Mouse (Mus musculus): ENCODE measurements around the gene Masp1. TPM values are rescaled to one million over a fixed set of nuclear protein-coding genes. Genes with fewer than 3 reads are reported as not detected.

Gene Masp1
- total RNA-seq, 1 experiment = 2.8 TPM

DNA sequence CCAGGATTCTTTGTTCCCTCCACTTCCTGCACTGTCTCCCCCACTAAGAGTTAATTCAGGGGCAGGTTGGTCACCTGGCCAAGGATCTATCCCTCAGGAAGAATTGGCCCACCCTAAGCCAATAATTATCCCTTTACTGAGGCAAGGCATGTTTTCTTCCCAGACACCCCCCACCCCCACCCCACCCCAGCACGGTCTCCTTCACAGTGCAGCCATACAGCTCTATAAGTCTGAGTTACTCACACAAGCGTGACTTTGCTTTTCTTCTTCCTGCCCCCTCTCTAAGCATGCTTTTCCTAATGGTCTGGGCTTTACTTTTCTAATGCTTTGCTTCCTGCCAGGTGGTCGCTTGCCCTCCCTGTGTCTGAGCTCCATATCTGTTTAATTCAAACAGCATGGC is 118.7 kb downstream of the Masp1 start:
- TF ChIP-seq ZNF384 (IDR thresholded peaks at IDR 0.05; ENCODE audit: low read depth, low read length) (no peak), CHD2 (IDR thresholded peaks at IDR 0.05; ENCODE audit: low read depth, low read length) (no peak)
- no peak overlapping the region for H3K9ac ChIP-seq (ENCODE audit: insufficient read depth, low read depth, low read length, poor library complexity, severe bottlenecking)
- H3K27ac ChIP-seq (ENCODE audit: insufficient read depth, low read depth, low read length, poor library complexity, severe bottlenecking) = no peak overlapping the region
- no peak for DNase-seq (ENCODE audit: low read depth, low spot score)
- no peaks in the 10 kb centered on the region for H3K36me3 ChIP-seq (ENCODE audit: control insufficient read depth, insufficient read depth, low read length, poor library complexity, severe bottlenecking)
- H3K4me1 ChIP-seq (ENCODE audit: control insufficient read depth in 2 of 2, insufficient read depth in 2 of 2, low read length in 2 of 2, poor library complexity in 1 of 2) = no peaks in the 10 kb centered on the region
- H3K4me3 ChIP-seq (ENCODE audit: insufficient read depth in 1 of 2, low read depth in 1 of 2, low read length in 2 of 2, poor library complexity in 1 of 2, severe bottlenecking in 1 of 2) = no peak overlapping the region
- no peaks in the 10 kb centered on the region for H3K9me3 ChIP-seq (ENCODE audit: control insufficient read depth, insufficient read depth, low read depth, low read length)
- in situ Hi-C loops (cut with MboI; ENCODE audit: low sequenced_read_pairs in 2 of 2, unreplicated experiment in 2 of 2) = loop anchor here in 1 of 2 experiments (25.0 kb wide), 1 partner anchor 240 kb away; no protein-coding TSS in a partner anchor

DNA sequence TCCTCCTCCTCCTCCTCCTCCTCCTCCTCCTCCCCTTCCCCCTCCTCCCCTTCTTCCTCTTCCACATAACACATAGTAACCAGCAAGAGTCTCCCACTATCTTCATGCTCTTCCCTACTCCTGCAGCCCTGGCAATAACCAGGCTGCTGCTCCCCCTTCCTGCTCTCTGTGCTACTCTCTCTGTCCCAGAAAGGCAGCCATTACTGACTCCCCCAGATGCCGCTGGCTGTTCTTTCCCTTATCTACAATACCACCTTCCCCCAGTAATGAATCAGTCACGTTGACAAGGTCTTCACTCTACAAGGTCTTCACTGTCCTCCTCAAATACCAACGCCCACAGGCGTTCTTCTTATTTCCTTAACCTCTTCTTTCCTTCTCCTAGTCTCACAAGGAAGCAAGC is 119.2 kb downstream of the Masp1 start:
- Histone ChIP-seq H3K9me3 (ENCODE audit: control insufficient read depth, insufficient read depth, low read depth, low read length) (no peaks in the 10 kb centered on the region), H3K4me3 (ENCODE audit: insufficient read depth in 1 of 2, low read depth in 1 of 2, low read length in 2 of 2, poor library complexity in 1 of 2, severe bottlenecking in 1 of 2) (no peak overlapping the region), H3K9ac (ENCODE audit: insufficient read depth, low read depth, low read length, poor library complexity, severe bottlenecking) (no peak overlapping the region), H3K36me3 (ENCODE audit: control insufficient read depth, insufficient read depth, low read length, poor library complexity, severe bottlenecking) (no peaks in the 10 kb centered on the region), H3K27ac (ENCODE audit: insufficient read depth, low read depth, low read length, poor library complexity, severe bottlenecking) (no peak overlapping the region), H3K4me1 (ENCODE audit: control insufficient read depth in 2 of 2, insufficient read depth in 2 of 2, low read length in 2 of 2, poor library complexity in 1 of 2) (no peaks in the 10 kb centered on the region)
- DNase-seq (ENCODE audit: low read depth, low spot score) = no peak
- TF ChIP-seq HCFC1 (IDR thresholded peaks at IDR 0.05; ENCODE audit: borderline replicate concordance, insufficient read depth, low read length) = no peak
- TF ChIP-seq ZNF384 (IDR thresholded peaks at IDR 0.05; ENCODE audit: low read depth, low read length) = no peak
- no peak for TF ChIP-seq CHD2 (IDR thresholded peaks at IDR 0.05; ENCODE audit: low read depth, low read length)
- no peak for TF ChIP-seq MAFK (IDR thresholded peaks at IDR 0.05; ENCODE audit: insufficient read depth, low read depth, low read length)
- no peak for TF ChIP-seq ZC3H11A (IDR thresholded peaks at IDR 0.05; ENCODE audit: borderline replicate concordance, low read depth, low read length)
- in situ Hi-C loops (cut with MboI; ENCODE audit: low sequenced_read_pairs in 2 of 2, unreplicated experiment in 2 of 2) = loop anchor here in 1 of 2 experiments (25.0 kb wide), 1 partner anchor 239 kb away; no protein-coding TSS in a partner anchor

Other genes starting within 250 kb of the Masp1 start
- gene Rtp1, start 91.7 kb downstream of the Masp1 start, total RNA-seq (2012; rRNA removed) = not detected in 2 replicates
- 0.22 TPM in 1 of 2 replicates, not detected in the other for gene Rtp4, start 524 bp downstream of the Masp1 start, total RNA-seq (2012; rRNA removed)